Mouse (Mus musculus) heart, embryonic 14.5 days (tissue): ENCODE results near the gene Ttc8. TPM values are rescaled to one million over a fixed set of nuclear protein-coding genes. Genes with fewer than 3 reads are reported as not detected.

Experiments
- ATAC-seq: fragments of 200-750 bp; cut with Nextera tagmentation; 2 replicates; pipeline ENCODE4 v1.8.0; 2017; ENCODE audit warnings: low read depth, moderate TSS enrichment; ENCODE audit not compliant: insufficient number of reproducible peaks, insufficient read depth, low FRiP score
- H3K27ac ChIP-seq, 2 experiments: fragments of 200-500 bp in 1 of 2; fragments of 300-500 bp in 1 of 2; sonication (generic) in 1 of 2; replicated peaks in 1 of 2; 2 replicates each; pipeline ENCODE4 v1.5.1; 2012 to 2014; ENCODE audit warnings: low read depth in 2 of 2, low read length in 2 of 2, control low read depth in 1 of 2, mild to moderate bottlenecking in 1 of 2, mixed read lengths in 1 of 2; ENCODE audit not compliant: control insufficient read depth in 1 of 2, insufficient read depth in 1 of 2
- H3K27me3 ChIP-seq: fragments of 300-500 bp; sonication (generic); 2 replicates; pipeline ENCODE4 v1.6.1; 2014; ENCODE audit warnings: mild to moderate bottlenecking, low read length, control low read depth; ENCODE audit not compliant: control insufficient read depth, insufficient read depth
- H3K36me3 ChIP-seq: fragments of 300-500 bp; sonication (generic); 2 replicates; pipeline ENCODE4 v1.6.1; 2014; ENCODE audit warnings: mild to moderate bottlenecking, control low read depth, low read length, mixed read lengths; ENCODE audit not compliant: control insufficient read depth, insufficient read depth
- H3K4me1 ChIP-seq, 2 experiments: fragments of 200-500 bp in 1 of 2; fragments of 300-500 bp in 1 of 2; sonication (generic) in 1 of 2; 2 replicates each; pipeline ENCODE4 v1.6.1; 2012 to 2014; ENCODE audit warnings: low read length in 2 of 2, control low read depth in 1 of 2, mixed read lengths in 1 of 2; ENCODE audit not compliant: control insufficient read depth in 2 of 2, insufficient read depth in 2 of 2
- H3K4me2 ChIP-seq: fragments of 300-500 bp; sonication (generic); 2 replicates; pipeline ENCODE4 v1.6.1; 2014; ENCODE audit warnings: mild to moderate bottlenecking, low read length
- H3K4me3 ChIP-seq, 2 experiments: fragments of 200-500 bp in 1 of 2; fragments of 300-500 bp in 1 of 2; sonication (generic) in 1 of 2; 2 replicates each; pipeline ENCODE4 v1.5.1; 2012 to 2014; ENCODE audit warnings: low read length in 2 of 2, mild to moderate bottlenecking in 2 of 2, control low read depth in 1 of 2, low read depth in 1 of 2, moderate library complexity in 1 of 2; ENCODE audit not compliant: control insufficient read depth in 1 of 2, insufficient read depth in 1 of 2
- H3K9ac ChIP-seq: fragments of 300-500 bp; sonication (generic); 2 replicates; pipeline ENCODE4 v1.6.1; 2014; ENCODE audit warnings: mild to moderate bottlenecking, low read length
- H3K9me3 ChIP-seq: fragments of 300-500 bp; sonication (generic); 2 replicates; pipeline ENCODE4 v1.6.1; 2016; ENCODE audit warnings: low read length, control low read depth; ENCODE audit not compliant: control insufficient read depth
- WGBS: fragments of 180-500 bp; shearing (Covaris S2); extraction: QIAGEN DNeasy Blood & Tissue Kit; methylation state at CpG from one replicate; pipeline ENCODE4 v1.1.7; 2014; 5-methylcytosine and 5-hydroxymethylcytosine counted together
- polyA plus RNA-seq: library from polyadenylated mRNA; unstranded; fragments of >200 nt; fragmentation: Nextera tagmentation; extraction: Ambion mirVana; gene quantifications from 2 replicates; pipeline ENCODE4 v1.2.1, GENCODE M21; 2014

The Ttc8 gene
- polyA plus RNA-seq, 1 experiment from 2014 or later, result 18.4 TPM

GRCm38 (mm10) chr12:98994366-98994765, 74.0 kb downstream of the Ttc8 start:
- H3K9ac ChIP-seq, result no peak overlapping the region
- H3K4me3 ChIP-seq, result no peak overlapping the region
- no peak for ATAC-seq
- no peak overlapping the region for H3K27ac ChIP-seq
- no peak overlapping the region for H3K4me2 ChIP-seq
- no peaks in the 10 kb centered on the region for H3K27me3 ChIP-seq
- no peaks in the 10 kb centered on the region for H3K4me1 ChIP-seq
- H3K9me3 ChIP-seq, result no peaks in the 10 kb centered on the region
- H3K36me3 ChIP-seq, result no peaks in the 10 kb centered on the region
- 78% methylated on average over 3 of the region's 3 CpGs for WGBS

GRCm38 (mm10) chr12:98995881-98996280, 75.5 kb downstream of the Ttc8 start:
- H3K4me1 ChIP-seq, result no peaks in the 10 kb centered on the region
- H3K36me3 ChIP-seq, result no peaks in the 10 kb centered on the region
- H3K9me3 ChIP-seq, result no peaks in the 10 kb centered on the region
- H3K9ac ChIP-seq, result no peak overlapping the region
- H3K4me3 ChIP-seq, result no peak overlapping the region
- no peaks in the 10 kb centered on the region for H3K27me3 ChIP-seq
- H3K27ac ChIP-seq, result no peak overlapping the region
- ATAC-seq, result no peak
- 90% methylated on average over 1 of the region's 1 CpGs for WGBS
- H3K4me2 ChIP-seq, result no peak overlapping the region

- no peak for ATAC-seq
- Histone ChIP-seq H3K36me3 (no peaks in the 10 kb centered on the region), H3K4me1 (no peaks in the 10 kb centered on the region), H3K27ac (no peak overlapping the region), H3K27me3 (no peaks in the 10 kb centered on the region), H3K9me3 (no peaks in the 10 kb centered on the region), H3K4me2 (no peak overlapping the region), H3K4me3 (no peak overlapping the region), H3K9ac (no peak overlapping the region)
- 33% methylated on average over 6 of the region's 6 CpGs for WGBS
Measured at GRCm38 (mm10) chr12:98996581-98996988, 76.2 kb downstream of the Ttc8 start.

- no peak for ATAC-seq
Measured at GRCm38 (mm10) chr12:98997046-98997445, 76.7 kb downstream of the Ttc8 start.

GRCm38 (mm10) chr12:98998662-98999428, 78.5 kb downstream of the Ttc8 start:
- Histone ChIP-seq H3K36me3 (no peaks in the 10 kb centered on the region), H3K4me2 (no peak overlapping the region), H3K27ac (no peak overlapping the region), H3K4me1 (no peaks in the 10 kb centered on the region), H3K27me3 (no peaks in the 10 kb centered on the region), H3K4me3 (no peak overlapping the region), H3K9me3 (no peaks in the 10 kb centered on the region), H3K9ac (no peak overlapping the region)
- WGBS, result 78% methylated on average over 10 of the region's 10 CpGs
- no peak for ATAC-seq

More at GRCm38 (mm10) chr12:98997046-98997445, 76.7 kb downstream of the Ttc8 start:
- Histone ChIP-seq H3K9me3 (no peaks in the 10 kb centered on the region), H3K4me1 (no peaks in the 10 kb centered on the region), H3K9ac (no peak overlapping the region), H3K27ac (no peak overlapping the region), H3K4me3 (no peak overlapping the region), H3K27me3 (no peaks in the 10 kb centered on the region), H3K36me3 (no peaks in the 10 kb centered on the region), H3K4me2 (no peak overlapping the region)
- 87% methylated on average over 5 of the region's 5 CpGs for WGBS

GRCm38 (mm10) chr12:99000310-99000709, 79.9 kb downstream of the Ttc8 start:
- H3K27ac ChIP-seq, result no peak overlapping the region
- no peak overlapping the region for H3K9ac ChIP-seq
- H3K4me2 ChIP-seq, result no peak overlapping the region
- ATAC-seq, result no peak
- H3K36me3 ChIP-seq, result no peaks in the 10 kb centered on the region
- H3K4me3 ChIP-seq, result no peak overlapping the region
- no peaks in the 10 kb centered on the region for H3K27me3 ChIP-seq
- no peaks in the 10 kb centered on the region for H3K9me3 ChIP-seq
- no peaks in the 10 kb centered on the region for H3K4me1 ChIP-seq
- 69% methylated on average over 2 of the region's 2 CpGs for WGBS

- Histone ChIP-seq H3K9ac (no peak overlapping the region), H3K4me2 (no peak overlapping the region)
Measured at GRCm38 (mm10) chr12:99003046-99003445, 82.7 kb downstream of the Ttc8 start.

GRCm38 (mm10) chr12:99004752-99005151, 84.4 kb downstream of the Ttc8 start:
- no peaks in the 10 kb centered on the region for H3K27me3 ChIP-seq
- ATAC-seq, result no peak
- H3K36me3 ChIP-seq, result no peaks in the 10 kb centered on the region
- no peak overlapping the region for H3K4me3 ChIP-seq
- H3K27ac ChIP-seq, result no peak overlapping the region
- no peak overlapping the region for H3K4me2 ChIP-seq
- WGBS, result 91% methylated on average over 2 of the region's 2 CpGs
- no peak overlapping the region for H3K9ac ChIP-seq
- H3K4me1 ChIP-seq, result no peaks in the 10 kb centered on the region
- no peaks in the 10 kb centered on the region for H3K9me3 ChIP-seq

More at GRCm38 (mm10) chr12:99003046-99003445, 82.7 kb downstream of the Ttc8 start:
- ATAC-seq, result no peak
- no peaks in the 10 kb centered on the region for H3K9me3 ChIP-seq
- no peaks in the 10 kb centered on the region for H3K4me1 ChIP-seq
- 68% methylated on average over 4 of the region's 4 CpGs for WGBS
- no peak overlapping the region for H3K4me3 ChIP-seq
- no peaks in the 10 kb centered on the region for H3K36me3 ChIP-seq
- H3K27me3 ChIP-seq, result no peaks in the 10 kb centered on the region
- no peak overlapping the region for H3K27ac ChIP-seq
